Mouse (Mus musculus) heart, postnatal 0 days (tissue): ENCODE measurements at regions not wholly inside any gene's neighbourhood (a gene's known extent, or its start where the extent isn't known, plus 50 kb on each side); places are given as distances from the start of the nearest gene placed in this dataset.

Source experiments
- CTCF ChIP-seq: IDR thresholded peaks from 2 replicates; pipeline ENCODE4 v1.5.1; 2016; ENCODE audit warnings: antibody characterized with exemption, control low read depth, low read depth
- EP300 ChIP-seq: IDR thresholded peaks from 2 replicates; pipeline ENCODE4 v1.6.1; 2016; ENCODE audit warnings: antibody characterized with exemption, low read depth

GRCm38 (mm10) chr8:8193036-8193435, 468.0 kb downstream of the Efnb2 start:
- TF ChIP-seq CTCF (no peak), EP300 (no peak)
